Mouse (Mus musculus): ENCODE results near the gene Ssr2. TPM values are rescaled to one million over a fixed set of nuclear protein-coding genes. Genes with fewer than 3 reads are reported as not detected.
"Not testable (repeated sequence)": the region's sequence is repeated elsewhere in the genome, so short reads cannot be mapped to it uniquely, and the experiment has no call there.

Gene Ssr2
- polyA plus RNA-seq, 1 experiment from 2014 or later: 164 TPM

DNA sequence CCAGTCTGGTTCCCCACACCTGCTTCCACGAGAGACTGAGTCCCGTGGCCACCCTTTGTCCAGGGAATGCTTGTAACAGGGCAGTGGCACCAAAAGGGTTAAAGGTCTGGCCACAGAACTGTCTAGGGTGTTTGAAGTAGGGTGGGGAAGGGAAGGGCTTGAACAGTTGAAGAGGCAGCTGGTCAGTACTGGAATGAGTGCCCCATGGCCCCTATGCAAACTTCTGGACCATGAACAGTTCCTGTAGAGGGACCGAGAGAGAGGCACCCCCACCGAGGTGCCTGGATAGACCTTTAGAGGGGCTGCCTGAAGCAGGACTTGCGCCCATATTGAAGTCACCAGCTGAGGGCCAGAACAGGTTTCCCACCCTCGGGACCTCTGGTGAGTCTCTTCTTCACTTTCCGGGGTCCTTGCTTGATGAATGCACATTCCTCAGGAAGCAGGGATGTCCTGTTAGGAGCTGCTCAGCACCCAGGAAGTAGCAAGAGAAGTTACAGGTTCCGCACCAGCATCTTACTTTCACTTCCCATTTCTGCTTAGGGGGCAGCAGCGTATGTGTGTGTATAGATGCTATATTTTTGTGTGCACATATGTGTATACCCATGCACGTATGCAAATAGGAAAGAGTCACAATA lies 17.4 kb downstream of the Ssr2 start:
- 73% methylated on average over 10 of the region's 10 CpGs for WGBS
- no peaks in the 10 kb centered on the region for H3K9me3 ChIP-seq

DNA sequence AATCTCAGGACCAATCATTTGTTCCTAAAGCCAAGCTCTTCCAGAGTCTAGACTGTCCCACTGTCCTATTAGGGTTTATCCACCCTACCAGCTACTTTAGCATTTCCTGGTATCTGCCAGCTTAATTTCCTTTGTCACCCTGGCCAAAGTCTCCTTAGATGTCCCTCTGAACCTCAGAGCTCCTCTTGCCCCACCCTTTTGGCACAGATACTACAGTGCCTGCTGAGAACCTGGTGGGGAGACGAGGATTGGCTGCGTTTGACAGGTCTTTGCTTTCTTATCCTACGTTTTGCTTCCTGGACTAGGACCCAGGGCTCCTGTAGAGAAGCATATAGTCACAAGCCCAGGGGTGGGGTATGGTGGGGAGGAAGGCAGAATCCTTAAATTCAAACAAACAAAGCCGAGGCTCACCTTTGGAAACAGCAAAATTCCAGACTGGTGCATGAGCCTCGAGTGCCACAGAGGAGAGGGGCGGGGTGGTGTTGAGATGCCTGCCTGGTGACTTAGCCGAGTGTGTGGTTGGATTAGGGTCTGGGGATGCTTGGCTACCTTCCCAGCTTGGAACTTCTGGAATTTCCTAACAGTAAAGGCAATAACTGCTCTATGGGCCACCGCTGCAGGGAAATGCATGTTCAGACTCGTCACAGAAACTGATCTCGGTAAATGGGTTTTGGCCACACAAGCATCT lies 18.4 kb downstream of the Ssr2 start:
- Histone ChIP-seq H3K27me3 (no peaks in the 10 kb centered on the region), H3K9me3 (no peaks in the 10 kb centered on the region), H3K4me2 (no peak overlapping the region), H3K4me1 (replicated peaks) (peaks cover 7% of the 10 kb centered on the region), H3K36me3 (no peaks in the 10 kb centered on the region), H3K9ac (no peak overlapping the region), H3K4me3 (no peak overlapping the region), H3K27ac (replicated peaks) (no peak overlapping the region)
- 70% methylated on average over 10 of the region's 10 CpGs for WGBS
- no peak for ATAC-seq (ENCODE audit: low read depth)

More for the DNA sequence above, 17.4 kb downstream of the Ssr2 start:
- no peak for ATAC-seq (ENCODE audit: low read depth)
- no peak overlapping the region for H3K27ac ChIP-seq (replicated peaks)
- H3K4me3 ChIP-seq: no peak overlapping the region
- H3K36me3 ChIP-seq: peaks cover 9% of the 10 kb centered on the region
- H3K9ac ChIP-seq: no peak overlapping the region
- H3K27me3 ChIP-seq: no peaks in the 10 kb centered on the region
- H3K4me2 ChIP-seq: no peak overlapping the region
- peaks cover 7% of the 10 kb centered on the region for H3K4me1 ChIP-seq (replicated peaks)

- not testable (repeated sequence) for H3K4me2 ChIP-seq; H3K27me3 ChIP-seq; ATAC-seq (ENCODE audit: low read depth); H3K9ac ChIP-seq; H3K4me3 ChIP-seq; H3K36me3 ChIP-seq; H3K4me1 ChIP-seq (replicated peaks); H3K27ac ChIP-seq (replicated peaks); H3K9me3 ChIP-seq
- 80% methylated on average over 4 of the region's 4 CpGs for WGBS
Observed at GRCm38 (mm10) chr3:88596547-88596946, 20.9 kb downstream of the Ssr2 start.

GRCm38 (mm10) chr3:88602466-88602865 lies 26.8 kb downstream of the Ssr2 start:
- Histone ChIP-seq H3K9me3 (no peaks in the 10 kb centered on the region), H3K36me3 (no peaks in the 10 kb centered on the region), H3K4me1 (replicated peaks) (peaks cover 6% of the 10 kb centered on the region; the same call in 1 of the 2 replicates), H3K4me3 (no peak overlapping the region), H3K27ac (replicated peaks) (no peak overlapping the region), H3K27me3 (no peaks in the 10 kb centered on the region), H3K4me2 (no peak overlapping the region), H3K9ac (no peak overlapping the region)
- ATAC-seq (ENCODE audit: low read depth): no peak
- WGBS: 64% methylated on average over 4 of the region's 4 CpGs

GRCm38 (mm10) chr3:88603714-88604161 lies 28.1 kb downstream of the Ssr2 start:
- ATAC-seq (ENCODE audit: low read depth): no peak
- WGBS: 27% methylated on average over 6 of the region's 6 CpGs
- Histone ChIP-seq H3K27ac (replicated peaks) (no peak overlapping the region), H3K4me2 (no peak overlapping the region), H3K36me3 (no peaks in the 10 kb centered on the region), H3K4me1 (replicated peaks) (peaks cover 12% of the 10 kb centered on the region; the same call in 1 of the 2 replicates), H3K27me3 (no peaks in the 10 kb centered on the region), H3K9ac (no peak overlapping the region), H3K4me3 (no peak overlapping the region), H3K9me3 (no peaks in the 10 kb centered on the region)

DNA sequence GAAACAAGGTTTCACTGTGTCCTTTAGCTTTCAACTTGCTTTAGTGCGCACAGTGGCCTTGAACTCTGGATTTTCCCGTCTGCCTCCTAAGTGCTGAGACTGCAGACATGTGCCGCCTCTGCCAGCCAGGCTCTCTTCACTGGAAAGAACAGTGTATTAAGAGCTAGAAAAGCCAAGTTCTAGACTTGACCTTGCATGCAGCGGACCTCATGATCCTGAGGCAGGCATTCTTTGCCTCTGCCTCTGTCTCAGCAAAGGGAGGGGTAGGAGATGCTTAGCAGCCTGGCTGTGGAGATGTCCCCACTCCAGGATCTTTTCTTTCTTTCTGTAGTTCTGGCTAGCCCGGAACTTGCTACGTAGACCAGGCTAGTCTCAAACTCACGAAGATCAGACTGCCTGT lies 29.2 kb downstream of the Ssr2 start:
- H3K4me3 ChIP-seq: no peak overlapping the region
- 90% methylated on average over 7 of the region's 7 CpGs for WGBS
- H3K9ac ChIP-seq: no peak overlapping the region
- no peaks in the 10 kb centered on the region for H3K36me3 ChIP-seq
- ATAC-seq (ENCODE audit: low read depth): no peak
- H3K4me2 ChIP-seq: no peak overlapping the region
- no peak overlapping the region for H3K27ac ChIP-seq (replicated peaks)
- no peaks in the 10 kb centered on the region for H3K27me3 ChIP-seq
- no peaks in the 10 kb centered on the region for H3K9me3 ChIP-seq
- peaks cover 12% of the 10 kb centered on the region; the same call in 1 of the 2 replicates for H3K4me1 ChIP-seq (replicated peaks)

- not testable (repeated sequence) for H3K9me3 ChIP-seq; H3K27ac ChIP-seq (replicated peaks); H3K36me3 ChIP-seq; ATAC-seq (ENCODE audit: low read depth); H3K4me2 ChIP-seq; H3K9ac ChIP-seq; H3K27me3 ChIP-seq
- WGBS: 92% methylated on average over 2 of the region's 2 CpGs
- Histone ChIP-seq H3K4me1 (replicated peaks) (peaks cover 12% of the 10 kb centered on the region; the same call in 1 of the 2 replicates), H3K4me3 (0 out of 2 replicates have a peak within 1 kb of the TSS, but pooled peaks have one; percentile 30)
Observed at GRCm38 (mm10) chr3:88605666-88606065, 30.0 kb downstream of the Ssr2 start, which contains the start of gene Arhgef2. Arhgef2 (plus strand) TSS chr3:88605966.

DNA sequence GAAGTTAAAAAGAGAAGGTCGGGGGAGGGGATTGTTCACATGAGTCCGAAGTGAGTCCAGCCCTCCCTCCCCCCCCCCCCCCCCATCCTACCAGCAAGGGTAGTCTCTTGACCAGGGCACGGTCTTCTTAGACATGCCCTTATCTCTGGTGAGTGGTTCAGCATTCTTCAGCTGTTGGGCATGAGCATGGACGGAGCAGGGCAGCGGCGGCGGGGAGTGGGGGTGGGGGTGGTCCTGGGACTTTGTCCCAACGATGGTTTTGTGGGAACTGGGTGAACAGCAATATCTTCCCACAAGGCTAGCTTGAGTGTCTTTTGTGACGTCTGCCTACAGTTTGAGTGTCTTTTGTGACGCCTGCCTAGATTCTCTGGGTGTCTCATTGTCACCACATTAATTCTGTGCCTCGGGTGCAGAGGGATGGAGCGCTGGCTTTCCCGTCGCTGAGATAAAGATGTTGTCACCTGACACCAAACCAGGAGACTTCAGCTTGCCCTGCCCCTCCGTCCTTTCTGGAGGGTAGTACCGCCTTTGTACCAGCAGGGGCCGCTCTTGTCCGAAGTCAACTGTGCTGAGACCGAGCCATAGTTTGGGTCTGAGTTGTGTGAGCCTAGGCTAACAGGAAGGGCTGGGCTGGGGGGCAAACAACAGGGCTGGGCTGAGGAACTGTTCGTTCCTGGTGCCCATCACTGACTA lies 31.5 kb downstream of the Ssr2 start:
- peak; percentile 93 for ATAC-seq (ENCODE audit: low read depth)
- Histone ChIP-seq H3K9ac (peak overlapping the region; percentile 59), H3K27me3 (no peaks in the 10 kb centered on the region), H3K36me3 (no peaks in the 10 kb centered on the region), H3K9me3 (no peaks in the 10 kb centered on the region), H3K4me3 (peak overlapping the region; percentile 30), H3K4me1 (replicated peaks) (peaks cover 12% of the 10 kb centered on the region; the same call in 1 of the 2 replicates), H3K4me2 (peak overlapping the region; percentile 58), H3K27ac (replicated peaks) (no peak overlapping the region; the same call in 1 of the 2 replicates)
- 1% methylated on average over 20 of the region's 20 CpGs for WGBS

DNA sequence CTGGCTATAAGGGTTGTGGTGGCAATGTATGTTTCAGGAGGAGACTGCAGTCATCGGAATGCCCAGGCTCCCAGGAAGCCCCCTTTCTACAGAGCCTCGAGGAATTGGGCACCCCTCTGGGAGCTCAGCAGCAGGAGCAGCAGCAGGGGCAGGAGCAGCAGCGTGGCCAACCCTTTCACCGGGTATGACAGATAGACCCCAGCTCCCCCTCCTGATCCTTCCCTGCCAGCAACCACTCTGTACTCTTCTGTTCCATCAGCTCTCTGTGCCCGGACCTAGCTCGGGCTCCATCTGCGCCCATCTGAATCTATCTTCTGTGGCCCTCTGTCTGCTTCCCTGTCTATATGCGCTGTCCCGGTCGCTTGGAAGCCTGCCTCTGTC lies 32.1 kb downstream of the Ssr2 start:
- peak overlapping the region; percentile 58 for H3K4me2 ChIP-seq
- H3K9me3 ChIP-seq: no peaks in the 10 kb centered on the region
- peak; percentile 68 for ATAC-seq (ENCODE audit: low read depth)
- WGBS: 23% methylated on average over 10 of the region's 10 CpGs
- H3K27ac ChIP-seq (replicated peaks): no peak overlapping the region; the same call in 1 of the 2 replicates
- no peaks in the 10 kb centered on the region for H3K27me3 ChIP-seq
- peaks cover 12% of the 10 kb centered on the region; the same call in 1 of the 2 replicates for H3K4me1 ChIP-seq (replicated peaks)
- peak overlapping the region; percentile 30 for H3K4me3 ChIP-seq
- H3K9ac ChIP-seq: peak overlapping the region; percentile 51
- H3K36me3 ChIP-seq: no peaks in the 10 kb centered on the region

DNA sequence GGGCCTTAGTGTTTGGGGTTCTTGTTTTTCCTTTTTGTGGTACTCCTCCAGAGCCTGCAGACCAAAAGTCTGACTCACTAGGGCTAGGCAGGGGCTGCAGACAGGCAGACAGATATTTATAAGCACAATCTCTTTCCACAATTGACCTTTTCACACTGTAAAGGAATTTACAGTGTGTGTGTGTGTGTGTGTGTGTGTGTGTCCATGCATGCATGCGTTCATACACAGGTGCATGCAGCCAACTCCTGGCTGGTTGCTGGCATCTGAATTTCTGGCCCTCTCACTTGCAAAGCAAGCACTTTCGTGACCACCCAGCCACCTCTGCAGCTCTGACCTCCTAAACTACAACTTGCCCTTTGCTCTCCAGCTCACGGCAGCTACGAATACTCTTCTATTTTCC lies 33.4 kb downstream of the Ssr2 start:
- Histone ChIP-seq H3K4me2 (no peak overlapping the region), H3K4me3 (no peak overlapping the region), H3K9ac (no peak overlapping the region), H3K36me3 (no peaks in the 10 kb centered on the region), H3K27ac (replicated peaks) (no peak overlapping the region), H3K27me3 (no peaks in the 10 kb centered on the region), H3K9me3 (no peaks in the 10 kb centered on the region), H3K4me1 (replicated peaks) (peaks cover 12% of the 10 kb centered on the region; the same call in 1 of the 2 replicates)
- no peak for ATAC-seq (ENCODE audit: low read depth)
- WGBS: 71% methylated on average over 4 of the region's 4 CpGs

DNA sequence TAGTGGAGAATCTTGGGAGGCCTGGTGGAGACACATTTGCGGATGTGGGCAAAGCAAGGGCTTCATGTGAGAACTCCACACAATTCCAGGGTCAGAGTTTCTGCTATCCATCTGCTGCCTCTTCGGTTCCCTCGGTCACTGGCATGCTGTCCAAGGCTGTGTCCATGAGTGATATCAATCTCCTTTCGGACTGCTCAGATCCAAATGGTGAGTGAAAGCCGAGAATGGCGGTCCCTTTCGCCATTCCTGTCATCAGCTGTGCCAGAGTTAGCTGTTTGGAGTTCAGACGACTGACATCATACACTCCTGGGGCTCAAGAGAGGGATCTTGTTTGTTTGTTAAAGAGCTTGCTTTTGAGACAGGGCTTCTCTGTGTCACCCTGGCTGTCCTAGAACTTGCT lies 38.7 kb downstream of the Ssr2 start:
- ATAC-seq (ENCODE audit: low read depth): no peak

GRCm38 (mm10) chr3:88615117-88615516 lies 39.4 kb downstream of the Ssr2 start:
- Histone ChIP-seq H3K9ac (0 out of 2 replicates have a peak overlapping the region, but pooled peaks have one; percentile 4), H3K9me3 (no peaks in the 10 kb centered on the region), H3K4me1 (replicated peaks) (peaks cover 26% of the 10 kb centered on the region), H3K27ac (replicated peaks) (no peak overlapping the region), H3K4me3 (no peak overlapping the region), H3K36me3 (no peaks in the 10 kb centered on the region), H3K4me2 (no peak overlapping the region), H3K27me3 (no peaks in the 10 kb centered on the region)
- 69% methylated on average over 5 of the region's 5 CpGs for WGBS
- no peak for ATAC-seq (ENCODE audit: low read depth)

More for the DNA sequence above, 38.7 kb downstream of the Ssr2 start:
- Histone ChIP-seq H3K36me3 (no peaks in the 10 kb centered on the region), H3K4me1 (replicated peaks) (peaks cover 21% of the 10 kb centered on the region), H3K9ac (no peak overlapping the region), H3K27me3 (no peaks in the 10 kb centered on the region), H3K4me3 (no peak overlapping the region), H3K27ac (replicated peaks) (no peak overlapping the region), H3K9me3 (no peaks in the 10 kb centered on the region), H3K4me2 (no peak overlapping the region)
- 81% methylated on average over 8 of the region's 8 CpGs for WGBS
